Mouse (Mus musculus) kidney, adult 10 weeks (tissue): ENCODE results near the gene Olfr573-ps1. TPM values are rescaled to one million over a fixed set of nuclear protein-coding genes. Genes with fewer than 3 reads are reported as not detected.

Experiments used
- polyA plus RNA-seq: library from polyadenylated mRNA; stranded (reverse); fragments of 350-450 nt; fragmentation: Illumina TruSeq; extraction: RNeasy Lipid Tissue Mini Kit (QIAGEN cat#74804); gene quantifications from one replicate; pipeline ENCODE4 v1.2.3, GENCODE M21; 2014; ENCODE audit warnings: low read depth, low replicate concordance

The Olfr573-ps1 gene
- polyA plus RNA-seq: not detected

DNA sequence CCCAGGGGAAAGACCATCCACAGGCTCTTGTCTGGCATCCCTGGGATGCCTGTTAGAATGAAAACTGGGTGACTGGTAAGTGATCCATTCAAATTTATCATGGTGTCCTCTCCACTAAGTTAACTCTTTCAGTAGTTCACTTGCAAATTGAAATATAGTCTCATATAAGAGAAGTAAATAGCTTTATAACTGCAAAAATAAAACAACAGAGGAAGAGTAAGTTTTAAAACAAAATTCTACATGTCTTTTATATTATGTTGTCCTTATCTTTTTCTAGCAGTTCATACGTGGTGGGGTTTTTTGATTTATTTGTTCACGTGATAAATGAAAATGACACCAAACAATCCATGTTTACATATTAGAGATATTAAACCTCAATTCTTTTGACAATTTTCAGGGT, at the start of gene Olfr573-ps1:
TSS of gene Olfr573-ps1 (minus strand) at position 101 of the 400 bp plus-strand sequence.

DNA sequence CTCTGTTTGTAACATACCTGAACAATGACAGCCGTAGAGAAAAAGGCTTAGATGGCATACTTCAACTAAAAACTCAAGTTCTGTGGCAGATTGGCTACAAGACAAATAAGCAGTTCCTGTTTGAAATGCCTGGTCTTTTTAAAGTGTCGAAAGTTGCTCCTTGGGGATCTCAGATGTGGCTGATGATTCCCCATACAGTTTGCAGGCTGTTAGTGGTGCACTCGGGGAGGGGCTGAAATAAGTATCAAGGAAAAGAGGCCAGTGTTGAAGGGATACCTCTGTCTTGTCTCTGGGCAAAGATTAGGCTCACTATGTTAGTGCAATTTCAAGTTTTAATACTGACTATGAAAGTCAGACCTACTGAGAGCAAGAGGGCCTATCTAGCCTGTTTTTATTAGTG, 46.8 kb upstream of the Olfr573-ps1 start, which contains the start of gene Olfr578:
TSS of gene Olfr578 (minus strand) at position 101 of the 400 bp plus-strand sequence.

DNA sequence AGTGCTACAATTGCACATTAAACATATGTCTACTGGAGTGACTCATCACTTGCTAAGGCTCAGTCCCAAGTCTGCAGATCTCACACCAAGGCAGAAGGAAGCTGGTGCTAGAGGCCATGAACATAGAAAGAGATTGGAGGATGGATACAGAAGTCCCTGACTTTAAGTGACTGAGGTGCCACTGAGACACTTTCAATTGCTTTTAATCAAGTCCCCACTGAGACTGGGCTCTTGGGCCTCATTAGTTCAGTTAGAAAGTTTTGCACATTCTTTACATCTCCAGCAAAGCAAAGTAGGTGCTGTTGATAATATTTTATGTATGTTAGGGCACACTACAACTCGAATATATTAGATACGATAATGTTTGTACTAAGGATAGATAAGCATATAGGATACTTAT, 33.5 kb upstream of the Olfr573-ps1 start, which contains the start of gene Olfr577:
TSS of gene Olfr577 (minus strand) at position 101 of the 400 bp plus-strand sequence.

DNA sequence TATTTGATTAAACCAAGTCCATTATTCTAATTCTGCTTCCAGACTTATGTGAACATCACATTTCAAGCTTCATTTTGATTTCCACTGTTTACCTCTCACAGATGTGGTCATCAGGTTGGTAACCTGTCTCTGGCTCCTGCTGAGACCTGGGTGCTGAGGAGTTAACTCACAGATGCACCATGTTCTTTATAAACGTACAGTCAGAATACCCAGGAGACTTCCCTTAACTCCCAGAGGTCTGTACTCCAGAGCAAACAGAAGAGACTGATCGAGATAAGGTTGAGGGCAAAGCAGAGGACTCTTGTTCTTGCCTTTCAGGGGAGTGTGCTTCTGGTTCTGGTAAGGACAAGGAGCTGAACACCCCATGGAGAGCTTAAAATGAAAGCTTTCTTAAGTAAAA, 20.0 kb upstream of the Olfr573-ps1 start, which contains the start of gene Olfr576:
TSS of gene Olfr576 (plus strand) at position 301 of the 400 bp plus-strand sequence.

DNA sequence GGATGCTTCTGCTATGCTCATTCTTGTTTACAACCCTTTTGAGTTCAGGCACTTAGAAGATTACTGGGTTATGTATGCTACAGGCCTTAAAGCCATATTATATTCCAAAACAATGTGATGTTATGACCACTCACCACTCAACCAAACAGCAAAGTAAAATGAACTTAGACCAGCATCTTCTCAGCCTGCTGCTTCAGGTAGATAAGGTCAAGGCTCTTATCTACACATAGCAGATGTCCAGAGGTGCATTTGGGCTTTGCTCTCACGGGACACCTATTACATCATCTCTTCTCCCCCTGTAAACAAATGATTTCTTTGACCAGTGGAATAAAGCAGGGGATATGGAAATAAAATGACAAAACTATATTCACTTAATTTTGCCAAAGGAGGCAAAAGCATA, 16.2 kb upstream of the Olfr573-ps1 start, which contains the start of gene Olfr575:
TSS of gene Olfr575 (minus strand) at position 183 of the 400 bp plus-strand sequence.

DNA sequence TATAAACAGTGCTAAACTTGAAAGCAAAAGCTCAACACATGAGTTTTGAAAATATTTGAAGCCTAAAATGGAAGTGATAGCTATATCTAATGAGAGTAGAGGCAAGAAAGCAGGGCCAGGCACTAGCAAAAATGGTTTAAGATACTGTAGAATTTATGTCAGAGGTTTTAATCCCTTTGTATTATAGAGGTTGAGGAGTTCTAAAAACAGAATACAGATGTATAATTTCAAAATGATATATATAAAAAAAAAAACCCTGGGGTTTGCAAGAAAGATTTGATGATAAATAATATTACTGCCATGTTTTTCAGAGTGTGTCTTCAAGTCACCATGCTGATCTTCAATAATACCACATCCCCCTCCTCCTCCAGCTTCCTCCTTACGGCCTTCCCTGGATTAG, 5.8 kb upstream of the Olfr573-ps1 start, which contains the start of gene Olfr574:
TSS of gene Olfr574 (plus strand) at position 301 of the 400 bp plus-strand sequence.

DNA sequence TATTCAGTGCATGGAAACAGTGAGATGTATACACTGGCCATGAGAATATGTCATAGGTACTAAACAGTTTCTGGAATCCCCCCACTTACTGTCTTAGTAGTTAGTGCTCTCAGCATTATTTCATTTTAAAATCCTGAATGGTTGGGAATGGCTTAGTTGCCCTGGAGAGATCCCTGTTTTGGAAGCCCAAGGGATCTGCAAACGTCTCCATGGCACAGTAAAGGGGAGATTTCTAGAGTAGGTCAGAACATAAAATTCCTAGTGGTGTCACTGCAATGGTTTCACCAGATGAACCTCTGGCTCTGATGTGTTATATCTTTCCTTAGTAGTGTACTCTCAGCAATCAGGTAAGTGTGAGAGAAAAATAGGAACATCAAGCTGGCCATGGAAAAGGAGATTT, 18.3 kb downstream of the Olfr573-ps1 start, which contains the start of gene Olfr572:
TSS of gene Olfr572 (plus strand) at position 301 of the 400 bp plus-strand sequence.

DNA sequence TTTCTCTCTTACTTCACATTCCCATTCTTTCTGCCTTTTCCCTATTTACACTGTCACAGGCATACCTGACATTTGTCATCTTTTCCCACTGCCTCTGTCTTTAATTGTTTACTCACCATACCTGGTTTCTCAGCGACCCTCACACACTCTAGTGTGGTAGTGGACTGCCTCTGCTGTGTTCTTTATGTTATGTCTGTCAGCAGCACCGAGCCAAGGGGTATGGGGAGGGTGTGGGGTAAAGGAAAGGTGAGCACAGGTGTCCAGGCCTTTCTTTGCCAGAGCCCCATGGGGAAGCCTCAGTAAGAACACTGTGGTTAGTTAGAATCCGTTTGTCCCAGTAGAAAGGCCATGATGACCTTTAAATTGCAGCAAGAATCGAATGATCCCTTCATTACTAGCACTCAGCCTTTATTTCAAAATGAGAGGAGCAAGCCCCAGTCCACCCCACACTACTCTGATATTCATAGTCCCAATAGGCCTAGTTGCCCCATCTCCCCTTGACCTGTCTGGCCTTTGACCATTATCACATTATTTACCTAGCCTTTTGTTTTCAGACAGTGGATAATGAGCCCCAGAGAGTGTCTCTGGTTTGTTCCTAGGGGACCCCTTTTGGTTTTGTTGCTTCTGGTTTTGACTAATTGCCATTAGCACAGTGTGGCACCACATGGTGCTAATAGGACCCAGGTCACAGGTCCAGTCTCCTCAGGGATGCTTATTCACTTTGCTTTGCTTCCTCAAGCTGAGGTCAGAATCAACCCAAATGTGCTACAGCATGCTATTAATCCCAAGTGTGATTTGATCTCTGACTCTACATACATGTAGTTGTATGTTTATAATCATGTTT, 25.1 kb downstream of the Olfr573-ps1 start, which contains the start of gene Olfr571:
TSS of gene Olfr571 (minus strand) at position 505 of the 844 bp plus-strand sequence.

Other genes with a start within 250 kb of the Olfr573-ps1 start
- not detected for gene Olfr557, start 246.7 kb downstream of the Olfr573-ps1 start, polyA plus RNA-seq
- 5.7 TPM for gene Olfr558, start 240.4 kb downstream of the Olfr573-ps1 start, polyA plus RNA-seq
- gene Olfr33, start 223.5 kb downstream of the Olfr573-ps1 start, polyA plus RNA-seq: not detected
- gene Olfr559, start 215.1 kb downstream of the Olfr573-ps1 start, polyA plus RNA-seq: not detected
- not detected for gene Olfr560, start 183.2 kb downstream of the Olfr573-ps1 start, polyA plus RNA-seq
- gene Olfr78, start 183.1 kb downstream of the Olfr573-ps1 start, polyA plus RNA-seq: 0.97 TPM
- gene Olfr561, start 171.4 kb downstream of the Olfr573-ps1 start, polyA plus RNA-seq: not detected
- not detected for gene Olfr564, start 139.1 kb downstream of the Olfr573-ps1 start, polyA plus RNA-seq
- gene Olfr566, start 83.8 kb downstream of the Olfr573-ps1 start, polyA plus RNA-seq: not detected
- not detected for gene Olfr568, start 65.5 kb downstream of the Olfr573-ps1 start, polyA plus RNA-seq
- gene Olfr569, start 51.7 kb downstream of the Olfr573-ps1 start, polyA plus RNA-seq: not detected
- not detected for gene Olfr570, start 48.0 kb downstream of the Olfr573-ps1 start, polyA plus RNA-seq
- not detected for gene Olfr571, start 25.0 kb downstream of the Olfr573-ps1 start, polyA plus RNA-seq
- gene Olfr572, start 18.2 kb downstream of the Olfr573-ps1 start, polyA plus RNA-seq: not detected
- not detected for gene Olfr574, start 5.9 kb upstream of the Olfr573-ps1 start, polyA plus RNA-seq
- gene Olfr575, start 16.2 kb upstream of the Olfr573-ps1 start, polyA plus RNA-seq: not detected
- not detected for gene Olfr576, start 20.1 kb upstream of the Olfr573-ps1 start, polyA plus RNA-seq
- not detected for gene Olfr577, start 33.4 kb upstream of the Olfr573-ps1 start, polyA plus RNA-seq
- not detected for gene Olfr578, start 46.7 kb upstream of the Olfr573-ps1 start, polyA plus RNA-seq
- not detected for gene Olfr582, start 95.4 kb upstream of the Olfr573-ps1 start, polyA plus RNA-seq
- not detected for gene Olfr583, start 108.7 kb upstream of the Olfr573-ps1 start, polyA plus RNA-seq
- not detected for gene Olfr584, start 139.3 kb upstream of the Olfr573-ps1 start, polyA plus RNA-seq
- gene Olfr585, start 155.1 kb upstream of the Olfr573-ps1 start, polyA plus RNA-seq: not detected
- gene Olfr586, start 183.1 kb upstream of the Olfr573-ps1 start, polyA plus RNA-seq: not detected
- not detected for gene Olfr588-ps1, start 198.3 kb upstream of the Olfr573-ps1 start, polyA plus RNA-seq
- not detected for gene Olfr589, start 213.8 kb upstream of the Olfr573-ps1 start, polyA plus RNA-seq
- not detected for gene Olfr591, start 235.8 kb upstream of the Olfr573-ps1 start, polyA plus RNA-seq
- gene Olfr592, start 242.2 kb upstream of the Olfr573-ps1 start, polyA plus RNA-seq: not detected